Mouse (Mus musculus): ENCODE results near the gene Fgf11.

DNA sequence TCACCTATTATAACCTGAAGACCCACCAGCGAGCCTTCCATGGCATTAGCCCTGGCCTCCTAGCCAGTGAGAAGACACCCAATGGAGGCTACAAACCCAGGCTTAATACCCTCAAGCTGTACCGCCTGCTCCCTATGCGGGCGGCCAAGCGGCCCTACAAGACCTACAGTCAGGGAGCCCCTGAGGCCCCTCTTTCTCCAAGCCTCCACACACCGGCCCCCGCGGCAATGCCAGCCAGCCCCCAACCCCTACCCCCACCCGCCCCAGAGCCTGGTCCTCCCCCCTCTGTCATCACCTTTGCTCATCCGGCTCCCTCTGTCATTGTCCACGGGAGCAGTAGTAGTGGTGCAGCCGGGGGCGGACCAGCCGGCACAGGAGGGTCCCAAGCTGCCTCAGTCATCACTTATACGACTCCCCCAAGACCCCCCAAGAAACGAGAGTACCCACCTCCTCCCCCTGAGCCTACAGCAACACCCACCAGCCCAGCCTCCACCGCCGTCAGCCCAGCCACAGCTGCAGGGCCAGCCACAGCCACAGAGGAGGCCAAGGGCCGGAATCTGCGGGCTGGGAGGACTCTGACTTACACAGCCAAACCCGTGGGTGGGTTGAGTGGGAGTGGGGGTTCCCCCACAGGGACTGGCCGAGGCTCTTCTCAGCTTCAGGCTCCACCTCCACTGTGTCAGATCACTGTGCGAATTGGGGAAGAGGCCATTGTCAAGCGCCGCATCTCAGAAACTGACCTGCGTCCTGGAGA is 24.0 kb downstream of the Fgf11 start:
- TF ChIP-seq CTCF (IDR thresholded peaks at IDR 0.05; ENCODE audit: low read depth) = no peak
- TF ChIP-seq EP300 (IDR thresholded peaks at IDR 0.05; ENCODE audit: low read depth) = no peak
